Mouse (Mus musculus) T-helper 17 cell (primary cell): ENCODE data around the gene Slc36a2.

ENCODE experiments used
- in situ Hi-C, 2 experiments: fragments of 300-600 bp; cut with MboI, MseI; formaldehyde crosslinking; loops; 1 replicate in 1 of 2; 2 replicates in 1 of 2; pipeline ENCODE4 v1.15.1; 2025; ENCODE audit warnings: high pct_unique_total_duplicates in 2 of 2

The Slc36a2 gene

GRCm38 (mm10) chr11:55187777-55188176 lies 2.9 kb upstream of the Slc36a2 start:
- in situ Hi-C loops = loop anchor here in 1 of 2 experiments (25.0 kb wide), 1 partner anchor 200 kb away; no protein-coding TSS in a partner anchor

DNA sequence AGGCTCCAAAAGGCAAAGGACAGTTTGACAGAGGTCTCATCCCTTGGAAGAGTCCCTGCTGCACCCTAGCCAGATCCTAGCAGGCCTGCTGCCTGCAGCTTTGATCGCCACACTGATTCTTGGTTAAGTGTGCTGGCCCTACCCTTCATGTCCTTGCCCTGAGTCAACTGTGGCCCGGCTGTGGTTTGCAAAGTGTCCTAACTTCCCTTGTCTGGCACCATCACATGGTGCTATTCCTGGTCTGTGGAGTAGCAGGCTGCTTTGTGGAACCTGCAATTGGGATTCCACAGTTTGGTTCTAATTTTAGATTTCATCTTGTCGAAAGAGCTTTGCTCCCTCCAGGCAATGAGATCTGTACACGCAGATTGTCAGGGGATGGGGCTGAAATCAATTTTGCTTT lies 2.4 kb upstream of the Slc36a2 start:
- in situ Hi-C loops = loop anchor here in 1 of 2 experiments (25.0 kb wide), 1 partner anchor 200 kb away; no protein-coding TSS in a partner anchor

DNA sequence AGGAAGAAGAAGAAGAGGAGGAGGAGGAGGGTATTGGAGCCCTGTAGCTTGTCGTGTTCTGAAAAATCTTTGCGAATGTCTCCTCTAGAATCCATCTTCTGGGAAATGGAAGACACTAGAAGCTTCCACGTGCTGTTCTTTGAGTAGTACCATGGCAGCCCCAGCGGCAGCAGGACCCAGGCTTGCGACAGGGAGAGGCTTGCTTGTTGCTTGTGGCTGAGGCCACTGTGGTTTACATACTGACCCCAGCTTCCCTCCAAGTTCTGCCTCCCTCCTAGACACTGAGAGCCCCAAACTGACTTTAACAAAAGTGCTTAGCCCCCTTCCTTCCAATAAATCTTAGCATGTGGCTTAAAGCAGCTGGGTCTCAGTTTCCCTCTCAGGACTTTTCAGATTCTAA lies 631 bp downstream of the Slc36a2 start:
- in situ Hi-C loops = loop anchor here in 1 of 2 experiments (25.0 kb wide), 1 partner anchor 203 kb away; no protein-coding TSS in a partner anchor

DNA sequence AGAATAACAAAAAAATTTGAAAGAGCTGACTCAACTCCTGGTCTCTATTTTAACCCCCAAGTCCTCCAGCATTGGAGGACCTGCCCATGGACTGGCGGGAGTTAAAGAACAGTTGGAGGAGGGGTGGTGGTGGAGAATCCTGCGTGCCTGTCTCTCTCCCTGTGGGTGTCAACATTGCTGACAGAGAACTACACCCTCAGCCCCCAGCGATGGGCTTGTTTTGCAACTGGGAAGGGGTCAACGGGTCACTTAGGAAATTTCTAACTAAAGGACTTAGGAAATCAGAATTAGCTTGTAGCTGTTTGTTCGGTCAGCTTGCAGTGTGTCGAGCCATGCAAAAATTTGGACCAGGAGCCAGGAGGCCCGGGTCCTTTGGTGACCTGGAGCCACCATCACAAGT lies 1.8 kb downstream of the Slc36a2 start:
- in situ Hi-C loops = loop anchor here in 1 of 2 experiments (25.0 kb wide), 1 partner anchor 204 kb away; no protein-coding TSS in a partner anchor

DNA sequence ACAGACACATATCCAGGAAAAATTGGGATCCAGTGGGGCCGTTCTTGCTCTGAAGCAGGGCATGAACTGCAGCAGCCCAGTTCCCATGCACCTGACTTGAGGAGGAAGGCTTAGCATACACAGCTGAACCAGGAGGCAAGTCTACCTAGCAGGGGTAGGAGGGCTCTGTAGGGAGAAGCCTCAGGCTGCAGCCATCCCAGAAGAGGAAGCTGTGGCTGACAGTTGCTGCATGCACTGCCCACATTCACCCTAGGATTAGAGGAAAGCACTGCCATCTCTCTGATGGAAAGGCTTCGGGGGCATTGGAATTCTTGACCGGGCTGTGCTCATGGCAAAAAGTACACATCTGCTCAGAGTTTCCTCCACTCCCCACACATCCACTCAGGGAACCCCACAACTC lies 5.0 kb downstream of the Slc36a2 start:
- in situ Hi-C loops = loop anchor here in 1 of 2 experiments (25.0 kb wide), 1 partner anchor 207 kb away; no protein-coding TSS in a partner anchor

GRCm38 (mm10) chr11:55178830-55179229 lies 6.0 kb downstream of the Slc36a2 start:
- in situ Hi-C loops = loop anchor here in 1 of 2 experiments (25.0 kb wide), 1 partner anchor 208 kb away; no protein-coding TSS in a partner anchor

DNA sequence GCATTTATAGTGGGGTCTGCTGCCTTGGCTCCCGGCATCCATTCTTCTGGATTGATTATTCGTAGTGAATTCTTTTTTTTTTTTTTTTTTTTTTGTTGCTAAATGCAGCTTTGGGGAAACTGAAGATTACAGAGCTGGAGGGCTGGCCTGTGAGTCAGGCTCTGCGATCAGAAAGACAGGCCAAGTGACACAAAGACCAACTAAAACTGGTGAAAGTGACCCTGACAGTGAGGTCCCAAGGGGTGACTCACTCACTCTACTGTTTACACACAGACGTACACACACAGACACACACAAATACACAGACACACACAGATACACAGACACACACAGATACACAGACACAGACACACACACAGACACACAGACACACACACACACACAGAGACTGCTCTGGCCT lies 14.4 kb downstream of the Slc36a2 start:
- in situ Hi-C loops = no loop called here

GRCm38 (mm10) chr11:55168914-55169313 lies 16.0 kb downstream of the Slc36a2 start:
- in situ Hi-C loops = no loop called here

DNA sequence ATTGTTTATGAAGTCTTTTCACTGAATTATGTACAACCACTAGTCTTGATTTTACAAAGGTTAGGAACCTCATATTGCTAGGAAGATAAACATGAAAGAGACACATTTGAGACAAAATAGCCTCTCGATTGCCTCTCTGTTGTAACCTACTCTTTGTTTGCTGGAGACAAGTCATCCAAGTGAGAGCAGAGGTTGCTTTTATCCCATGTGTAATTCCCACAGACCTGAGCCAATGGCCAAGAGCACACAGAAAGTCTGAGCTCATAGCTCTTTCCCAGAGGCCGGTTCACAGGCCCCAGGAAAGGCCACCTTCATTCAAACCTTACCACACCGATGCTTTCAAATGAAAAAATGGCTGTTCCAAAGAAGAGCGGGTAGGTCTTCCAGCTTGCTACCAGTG lies 16.4 kb downstream of the Slc36a2 start:
- in situ Hi-C loops = no loop called here

- in situ Hi-C loops = no loop called here
Observed at GRCm38 (mm10) chr11:55165748-55166147, 19.1 kb downstream of the Slc36a2 start.

DNA sequence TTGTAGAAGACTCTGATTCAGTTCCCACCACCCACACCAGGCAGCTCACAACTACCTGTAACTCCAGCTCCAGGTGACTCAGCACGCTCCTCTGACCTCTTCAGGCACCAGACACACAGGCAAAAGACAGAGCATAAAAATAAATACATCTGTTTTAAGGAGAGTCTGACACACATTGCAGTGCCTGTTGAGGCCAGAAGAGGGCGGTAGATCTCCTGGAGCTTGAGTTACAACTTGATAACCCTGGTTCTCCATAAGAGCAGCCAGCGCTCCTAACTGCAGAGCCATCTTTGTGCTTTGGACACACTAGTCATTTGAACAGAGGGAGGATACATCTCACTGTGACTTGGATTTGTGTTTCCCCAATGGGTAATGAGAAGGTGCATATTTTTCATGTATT lies 20.2 kb downstream of the Slc36a2 start:
- in situ Hi-C loops = loop anchor here in 1 of 2 experiments (5.0 kb wide), 2 partner anchors 73 to 277 kb away; no protein-coding TSS in a partner anchor

- in situ Hi-C loops = loop anchor here in 1 of 2 experiments (5.0 kb wide), 2 partner anchors 75 to 275 kb away; no protein-coding TSS in a partner anchor
Observed at GRCm38 (mm10) chr11:55162670-55163069, 22.2 kb downstream of the Slc36a2 start.

DNA sequence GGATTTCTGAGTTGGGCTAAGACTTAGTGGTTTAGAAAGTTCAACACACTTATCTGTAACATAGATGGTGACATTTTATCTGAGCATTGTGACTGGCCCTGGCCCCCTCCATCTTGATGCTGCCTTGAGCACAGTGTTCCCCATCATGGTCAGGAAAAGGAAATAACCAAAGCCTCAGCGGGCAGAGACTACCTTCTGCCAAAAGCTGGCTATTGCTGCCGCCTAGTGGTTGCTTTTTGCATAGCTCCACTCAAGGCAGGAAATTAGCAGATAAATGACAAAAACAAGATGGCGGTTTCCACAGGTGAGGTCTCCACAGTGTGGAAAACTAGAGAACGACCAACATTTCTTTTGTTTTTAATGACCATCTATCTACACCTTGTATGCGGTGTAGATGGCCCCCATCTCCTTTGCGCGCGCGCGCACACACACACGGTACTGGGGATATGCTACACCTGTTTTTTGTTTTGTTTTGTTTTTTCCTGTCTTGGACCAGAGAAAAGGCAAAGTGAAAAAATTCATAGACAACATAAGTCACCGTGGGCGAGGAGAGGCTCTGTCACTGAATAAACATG lies 26.0 kb downstream of the Slc36a2 start:
- in situ Hi-C loops = loop anchor here (5.0 kb wide), 3 partner anchors 57 to 117 kb away; no protein-coding TSS in a partner anchor

DNA sequence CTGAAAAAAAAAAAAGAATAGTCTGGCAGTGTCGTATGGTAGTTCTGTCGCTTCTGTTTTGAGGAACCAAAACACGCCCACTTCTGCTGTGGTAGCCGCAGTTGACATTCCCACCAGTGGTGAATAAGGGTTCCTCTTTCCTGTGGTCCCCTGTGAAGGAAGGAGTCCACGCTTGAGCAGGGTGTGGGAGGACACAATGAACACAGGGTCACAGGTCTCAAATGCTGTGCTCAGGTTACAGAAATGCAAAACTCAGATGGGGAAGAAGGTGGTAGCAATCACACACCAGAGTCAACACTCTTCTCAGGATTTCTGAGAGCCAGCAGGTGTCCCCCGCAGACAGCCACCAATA lies 29.8 kb downstream of the Slc36a2 start:
- in situ Hi-C loops = loop anchor here (5.0 kb wide), 3 partner anchors 53 to 113 kb away; no protein-coding TSS in a partner anchor

DNA sequence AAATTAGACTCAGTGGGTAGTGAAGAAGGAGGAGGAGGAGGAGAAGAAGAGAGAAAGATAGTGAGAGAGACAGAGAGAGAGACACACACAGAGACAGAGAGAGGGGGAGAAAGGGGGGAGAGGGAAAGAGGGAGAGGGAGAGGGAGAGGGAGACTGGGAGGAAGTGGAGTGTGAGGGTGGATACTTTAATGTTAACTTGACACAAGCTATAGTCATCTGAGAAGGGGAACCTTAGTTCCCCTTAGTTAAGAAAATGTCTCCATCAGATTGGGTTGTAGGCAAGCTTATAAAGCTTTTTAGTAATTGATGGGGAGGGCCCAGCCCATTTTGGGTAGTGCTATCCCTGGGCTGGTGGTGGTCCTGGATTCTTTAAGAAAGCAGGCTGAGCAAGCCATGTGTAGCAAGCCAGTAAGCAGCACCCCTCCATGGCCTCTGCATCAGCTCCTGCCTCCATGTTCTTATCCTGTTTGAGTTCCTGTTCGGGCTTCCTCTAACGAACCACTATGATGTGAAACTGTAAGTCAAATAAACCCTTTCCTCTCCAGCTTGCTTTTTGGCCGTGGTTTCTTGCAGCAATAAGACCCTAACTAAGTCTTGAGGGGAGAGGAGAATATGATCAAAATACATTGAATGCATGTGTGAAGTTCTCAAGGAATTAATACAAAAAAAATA lies 30.3 kb downstream of the Slc36a2 start:
- in situ Hi-C loops = loop anchor here (5.0 kb wide), 3 partner anchors 52 to 112 kb away; no protein-coding TSS in a partner anchor

DNA sequence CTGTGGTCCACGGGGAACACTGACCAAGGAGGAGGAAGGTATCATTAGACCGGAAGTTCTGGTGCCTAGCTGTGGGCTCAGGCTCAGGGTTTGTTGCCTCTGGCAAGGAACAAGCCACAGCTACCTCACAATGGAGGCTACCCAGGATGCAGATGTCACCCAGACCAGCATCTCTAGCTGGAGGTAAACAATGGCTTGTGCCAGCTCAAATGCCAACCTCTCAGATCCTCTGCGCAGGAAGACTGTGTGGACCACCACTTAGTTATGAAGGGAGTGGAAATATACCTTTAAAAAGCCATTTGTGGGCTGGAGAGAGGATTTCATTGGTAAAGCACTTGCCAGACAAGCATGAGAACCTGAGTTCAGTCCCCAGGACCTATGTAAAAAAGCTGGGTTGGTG lies 33.3 kb downstream of the Slc36a2 start, which contains the start of gene Slc36a3:
TSS of gene Slc36a3 (minus strand) at position 101 of the 400 bp plus-strand sequence.
- in situ Hi-C loops = loop anchor here in 1 of 2 experiments (5.0 kb wide), 1 partner anchor 109 kb away; no protein-coding TSS in a partner anchor

DNA sequence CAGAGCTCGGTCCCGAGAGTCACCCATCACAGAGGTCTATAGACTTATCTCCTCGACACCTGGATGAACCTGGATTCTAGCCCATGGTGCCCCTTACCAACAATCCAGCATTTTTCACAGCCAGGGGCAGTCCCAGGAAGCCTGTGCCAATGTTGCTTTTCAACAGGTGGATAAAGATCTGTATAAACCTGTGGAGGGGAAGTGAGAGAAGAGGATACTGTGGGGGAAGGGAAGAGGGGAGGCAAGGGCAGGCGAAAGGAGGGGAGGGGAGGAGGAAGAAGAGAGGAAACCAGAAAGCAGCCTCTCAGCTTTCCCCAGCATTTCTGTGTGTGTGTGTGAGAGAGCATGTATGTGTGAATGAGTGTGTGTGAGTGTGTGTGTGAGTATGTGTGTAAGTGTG lies 36.4 kb downstream of the Slc36a2 start:
- in situ Hi-C loops = no loop called here

DNA sequence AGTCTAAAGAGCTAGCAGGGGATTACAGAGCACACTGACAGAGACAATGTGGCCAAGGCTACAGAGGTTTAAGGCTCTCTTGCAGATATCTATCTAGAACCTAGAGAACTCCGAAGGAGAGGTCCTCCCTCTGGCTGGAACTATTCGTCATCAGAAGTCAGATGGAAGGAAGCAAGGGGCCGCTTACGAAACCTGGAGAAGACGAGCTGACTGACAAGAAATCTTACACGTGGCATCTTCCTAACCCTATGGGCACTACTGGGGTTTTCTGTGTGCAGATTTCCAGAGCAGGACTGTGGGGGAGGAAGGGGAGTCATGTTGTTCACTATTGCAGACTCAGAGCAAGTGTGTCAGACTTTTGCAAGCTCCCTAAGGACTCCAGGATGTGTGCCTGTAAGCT lies 37.5 kb downstream of the Slc36a2 start:
- in situ Hi-C loops = no loop called here

GRCm38 (mm10) chr11:55146855-55147254 lies 38.0 kb downstream of the Slc36a2 start:
- in situ Hi-C loops = no loop called here

DNA sequence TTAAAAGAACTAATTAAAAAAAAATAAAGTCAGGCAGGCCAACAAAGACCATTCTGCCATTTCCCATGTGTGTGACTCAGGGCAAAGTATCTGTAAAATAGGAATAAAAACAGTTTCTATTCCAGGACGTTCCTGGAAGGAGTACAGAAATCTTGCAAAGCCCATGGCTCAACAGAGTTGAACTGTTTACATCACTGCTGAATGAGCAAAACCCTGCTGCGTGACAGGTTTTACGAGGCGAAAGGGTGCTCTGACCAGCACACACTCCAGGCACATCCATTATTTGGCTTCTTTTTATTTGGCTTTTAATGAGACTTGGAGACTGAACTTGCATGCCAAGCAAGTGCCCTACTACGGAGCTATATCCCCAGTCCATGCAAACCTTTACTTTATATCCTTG lies 40.9 kb downstream of the Slc36a2 start:
- in situ Hi-C loops = no loop called here

- in situ Hi-C loops = no loop called here
Observed at GRCm38 (mm10) chr11:55141502-55141901, 43.4 kb downstream of the Slc36a2 start.

DNA sequence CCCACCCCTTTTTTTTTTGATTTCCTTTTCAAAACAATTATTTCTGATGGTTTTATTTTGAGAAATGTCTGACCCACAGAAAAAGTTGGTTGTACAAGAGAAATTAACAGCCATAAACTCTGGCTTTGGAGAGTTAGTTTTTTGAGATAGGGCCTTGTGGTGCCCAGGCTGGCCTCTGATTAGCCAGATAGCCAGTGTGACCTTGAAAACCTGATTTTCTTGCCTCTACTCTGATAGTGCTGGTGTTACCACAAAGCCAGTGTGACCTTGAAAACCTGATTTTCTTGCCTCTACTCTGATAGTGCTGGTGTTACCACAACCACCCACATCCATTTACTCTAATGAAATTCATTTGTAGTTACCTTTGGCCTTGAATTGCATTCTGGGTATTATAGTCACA lies 47.2 kb downstream of the Slc36a2 start:
- in situ Hi-C loops = no loop called here
